Mouse (Mus musculus): ENCODE results near the gene Olfr1279.
"Not testable (repeated sequence)": the region's sequence is repeated elsewhere in the genome, so short reads cannot be mapped to it uniquely, and the experiment has no call there.

Olfr1279 gene

GRCm38 (mm10) chr2:111300374-111300773 is at the start of gene Olfr1279:
Gene Olfr1279 (plus strand): TSS chr2:111300635.
- DNase-seq = no peak

- no peak for DNase-seq
Observed at GRCm38 (mm10) chr2:111254216-111254615, 46.2 kb upstream of the Olfr1279 start, which contains the start of gene Olfr1276. Gene Olfr1276 (plus strand): TSS chr2:111254516.

GRCm38 (mm10) chr2:111274006-111274405 is 26.4 kb upstream of the Olfr1279 start, which contains the start of gene Olfr1277:
Gene Olfr1277 (minus strand): TSS chr2:111274106.
- no peak for DNase-seq

DNA sequence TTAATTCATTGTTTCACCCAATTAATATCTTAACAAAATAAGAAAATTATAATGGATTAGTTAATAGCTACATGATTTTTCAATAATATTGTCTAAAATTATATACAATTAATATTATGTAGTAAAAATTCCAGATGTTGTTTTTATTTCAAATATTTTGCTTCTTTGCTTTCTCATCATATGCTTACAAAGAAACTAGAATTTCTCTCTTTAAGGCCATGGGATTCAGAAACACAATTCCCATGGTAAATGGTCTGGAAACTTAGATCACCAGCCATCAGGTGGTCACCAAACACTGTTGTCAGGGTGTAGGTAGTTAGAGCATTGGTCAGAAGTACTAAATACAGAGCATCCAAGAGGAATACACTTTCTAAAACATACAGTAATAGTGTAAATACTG is 10.6 kb upstream of the Olfr1279 start, which contains the start of gene Olfr1278:
Olfr1278 (plus strand) TSS at position 301 of the 400 bp plus-strand sequence.
- DNase-seq = no peak

- no peak for DNase-seq
Observed at GRCm38 (mm10) chr2:111298541-111298940, 1.9 kb upstream of the Olfr1279 start.

DNA sequence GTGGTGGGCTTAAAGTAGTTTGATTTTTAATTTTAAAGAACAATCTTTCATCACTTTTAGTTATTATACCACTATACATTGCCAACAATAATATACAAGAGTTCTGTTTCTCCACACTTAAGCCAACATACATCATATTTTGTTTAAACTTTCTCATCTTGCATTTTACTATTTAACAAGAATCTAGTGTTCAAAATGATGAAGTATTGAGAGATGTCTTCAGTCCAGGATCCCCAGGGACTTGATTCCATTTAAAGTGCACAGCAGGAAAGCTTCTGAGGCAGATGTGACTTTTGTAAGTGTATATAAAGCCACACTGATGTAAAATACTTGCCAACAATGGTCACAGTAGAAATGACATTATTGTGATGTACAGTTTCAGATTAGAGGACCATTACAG is 13.3 kb downstream of the Olfr1279 start, which contains the start of gene Olfr1280:
Olfr1280 (plus strand) TSS at position 301 of the 400 bp plus-strand sequence.
- no peak for DNase-seq

DNA sequence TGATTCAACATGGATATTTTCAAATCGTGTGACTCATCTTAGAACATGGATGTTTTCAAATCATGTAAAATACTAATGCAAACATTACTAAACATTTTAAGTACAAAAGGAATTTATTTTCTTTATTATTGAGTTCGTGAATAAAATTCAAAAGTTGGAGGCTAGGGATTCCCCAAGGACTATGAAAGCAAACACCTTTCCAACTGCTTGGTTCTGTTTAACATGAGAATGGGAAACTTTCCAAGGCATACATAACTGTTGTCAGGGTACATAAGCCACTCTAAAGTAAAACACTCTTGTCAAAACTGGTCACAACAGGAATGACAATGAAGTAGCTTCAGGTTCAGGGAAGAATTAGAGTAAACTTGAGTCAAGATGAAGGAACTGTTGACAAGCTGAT is 25.8 kb downstream of the Olfr1279 start, which contains the start of gene Olfr1281:
Olfr1281 (plus strand) TSS at position 301 of the 400 bp plus-strand sequence.
- no peak for DNase-seq

DNA sequence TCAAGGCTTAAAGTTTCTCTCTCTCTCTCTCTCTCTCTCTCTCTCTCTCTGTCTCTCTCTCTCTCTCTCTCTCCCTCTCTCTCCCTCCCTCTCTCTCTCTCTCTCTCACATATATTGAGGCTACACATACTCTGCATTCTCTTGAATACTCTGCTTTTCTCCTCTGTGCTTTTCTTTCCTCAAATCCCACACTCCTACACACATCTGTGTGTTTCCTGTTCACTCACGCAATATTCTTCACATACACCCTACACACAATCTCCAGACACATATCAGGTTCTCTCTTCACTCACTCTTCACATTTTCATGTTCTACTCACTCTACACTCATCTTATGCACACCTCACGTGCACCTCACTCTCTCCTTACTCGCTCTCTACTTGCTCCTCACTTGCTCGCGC is 33.3 kb downstream of the Olfr1279 start:
- not testable (repeated sequence) for DNase-seq

DNA sequence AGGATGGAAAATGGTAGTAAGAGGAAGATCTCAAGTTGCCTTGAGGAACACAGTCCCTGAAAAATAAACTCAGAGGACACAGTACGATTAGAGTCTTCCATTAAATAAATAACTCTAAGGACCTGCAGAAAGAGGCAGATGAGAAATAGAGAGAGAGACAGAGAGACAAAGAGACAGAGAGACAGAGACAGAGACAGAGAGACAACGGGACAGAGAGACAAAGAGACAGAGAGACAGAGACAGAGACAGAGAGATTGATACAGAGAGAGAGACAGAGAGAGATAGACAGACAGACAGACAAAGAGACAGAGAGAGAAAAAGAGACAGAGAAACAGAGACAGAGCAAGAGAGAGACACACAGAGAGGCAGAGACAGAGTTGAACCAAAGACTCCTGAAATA is 35.5 kb downstream of the Olfr1279 start, which contains the start of gene Olfr1282:
Olfr1282 (minus strand) TSS at position 101 of the 400 bp plus-strand sequence.
- DNase-seq = no peak
